ENCODE assay signal across 10 mouse cellular contexts in genomic region chr6:90624184-90624583, GRCm38 (mm10). TPM values are rescaled to one million over a fixed set of nuclear protein-coding genes. Genes with fewer than 3 reads are reported as not detected.
DNase-seq lines count a peak whose midpoint lies in the region; ATAC-seq and TF ChIP-seq lines count a peak whose summit lies in the region.
"Had no signal": no experiment of that assay in that cellular context is flagged by ENCODE, and none has a peak within 500 bp of the region (broad histone marks: within the 10 kb centered on the region; RNA-seq: fewer than 3 reads in every experiment).

No protein-coding gene starts in this region.

- H3K36me3 ChIP-seq in forebrain, embryonic 10.5 days (replicated peaks), result no peaks in the 10 kb centered on the region
- H3K36me3 ChIP-seq in forebrain, embryonic 14.5 days (ENCODE audit: control insufficient read depth, insufficient read depth, low read length), result no peaks in the 10 kb centered on the region
- no peaks in the 10 kb centered on the region for H3K36me3 ChIP-seq in heart, adult 2 months (ENCODE audit: control insufficient read depth, insufficient read depth, low read length)
- peaks cover 46% of the 10 kb centered on the region for H3K36me3 ChIP-seq in liver, embryonic 15.5 days (replicated peaks)
- no peaks in the 10 kb centered on the region; the same call in 1 of the 2 replicates for H3K36me3 ChIP-seq in hindbrain, embryonic 13.5 days

- H3K79me2 ChIP-seq in heart, adult 2 months (replicated peaks; ENCODE audit: control insufficient read depth, insufficient read depth, low read length), result no peaks in the 10 kb centered on the region

- DNase-seq in forebrain, embryonic 10.5 days (ENCODE audit: extremely low spot score, low spot score), result no peak
- no peak for DNase-seq in forebrain, embryonic 14.5 days (ENCODE audit: low spot score)
- peak; percentile 53 for DNase-seq in adipocyte (ENCODE audit: low spot score)
- DNase-seq in heart, adult 2 months, result peak; percentile 81 to 83
- DNase-seq in T-cell, adult 2 months (ENCODE audit: low spot score), result no peak
- DNase-seq in right cerebral cortex, postnatal 4 days, result no peak
- DNase-seq: right cerebral cortex, postnatal 25 days had no signal

- ATAC-seq in forebrain, embryonic 14.5 days, result no peak
- no peak for ATAC-seq in liver, embryonic 15.5 days (ENCODE audit: insufficient read depth)
- no peak for ATAC-seq in hindbrain, embryonic 13.5 days (ENCODE audit: low FRiP score)
- ATAC-seq: midbrain, embryonic 16.5 days had no signal

- H3K4me2 ChIP-seq in forebrain, embryonic 14.5 days (ENCODE audit: low read length), result no peak overlapping the region
- H3K4me2 ChIP-seq in liver, embryonic 15.5 days, result peak overlapping the region; percentile 73
- H3K4me2 ChIP-seq in hindbrain, embryonic 13.5 days, result no peak overlapping the region

- no peak for TF ChIP-seq POLR2A in heart, adult 2 months (IDR thresholded peaks at IDR 0.05; ENCODE audit: insufficient read depth, low read depth, low read length)

- H3K27me3 ChIP-seq in forebrain, embryonic 10.5 days (ENCODE audit: poor library complexity, severe bottlenecking), result no peaks in the 10 kb centered on the region
- H3K27me3 ChIP-seq in forebrain, embryonic 14.5 days (replicated peaks; ENCODE audit: control insufficient read depth, insufficient read depth, low read length), result no peaks in the 10 kb centered on the region
- H3K27me3 ChIP-seq in heart, adult 2 months (ENCODE audit: control insufficient read depth, insufficient read depth, low read length), result no peaks in the 10 kb centered on the region
- H3K27me3 ChIP-seq in liver, embryonic 15.5 days, result no peaks in the 10 kb centered on the region
- no peaks in the 10 kb centered on the region for H3K27me3 ChIP-seq in hindbrain, embryonic 13.5 days

- no peak overlapping the region for H3K4me3 ChIP-seq in forebrain, embryonic 10.5 days
- no peak overlapping the region for H3K4me3 ChIP-seq in forebrain, embryonic 14.5 days (ENCODE audit: low read depth, low read length)
- H3K4me3 ChIP-seq in heart, adult 2 months, result no peak overlapping the region
- peak overlapping the region; percentile 61 for H3K4me3 ChIP-seq in liver, embryonic 15.5 days (replicated peaks)
- H3K4me3 ChIP-seq in hindbrain, embryonic 13.5 days, result no peak overlapping the region

- 94% methylated on average over 6 of the region's 6 CpGs for WGBS in forebrain, embryonic 10.5 days
- WGBS in forebrain, embryonic 14.5 days, result 89% methylated on average over 6 of the region's 6 CpGs
- WGBS in heart, adult 2 months, result 60% methylated on average over 6 of the region's 6 CpGs
- 26% methylated on average over 6 of the region's 6 CpGs for WGBS in liver, embryonic 15.5 days (ENCODE audit: insufficient replicate concordance)
- WGBS in hindbrain, embryonic 13.5 days, result 89% methylated on average over 6 of the region's 6 CpGs

- TF ChIP-seq EP300 in heart, adult 2 months (IDR thresholded peaks at IDR 0.05; ENCODE audit: insufficient read depth, low read depth, low read length), result no peak

- H3K27ac ChIP-seq in forebrain, embryonic 10.5 days, result peak overlapping the region; percentile 26; the same call in 1 of the 2 replicates
- H3K27ac ChIP-seq in forebrain, embryonic 14.5 days (ENCODE audit: low read depth, low read length), result no peak overlapping the region
- H3K27ac ChIP-seq in heart, adult 2 months, result peak overlapping the region; percentile 32
- peak overlapping the region; percentile 97 for H3K27ac ChIP-seq in liver, embryonic 15.5 days (replicated peaks)
- no peak overlapping the region for H3K27ac ChIP-seq in hindbrain, embryonic 13.5 days

- TF ChIP-seq CTCF in heart, adult 2 months (IDR thresholded peaks at IDR 0.05), result no peak

- intact Hi-C loops in heart, adult 2 months (cut with DNase I), result loop anchor here (10.0 kb wide), 1 partner anchor 191 kb away; no protein-coding TSS in a partner anchor

- peaks cover 38% of the 10 kb centered on the region for H3K4me1 ChIP-seq in forebrain, embryonic 10.5 days
- no peaks in the 10 kb centered on the region for H3K4me1 ChIP-seq in forebrain, embryonic 14.5 days (ENCODE audit: control insufficient read depth, insufficient read depth, low read length)
- H3K4me1 ChIP-seq in heart, adult 2 months (ENCODE audit: control insufficient read depth, insufficient read depth, low read length), result peaks cover 8% of the 10 kb centered on the region
- H3K4me1 ChIP-seq in liver, embryonic 15.5 days (replicated peaks), result peaks cover 94% of the 10 kb centered on the region
- peaks cover 19% of the 10 kb centered on the region for H3K4me1 ChIP-seq in hindbrain, embryonic 13.5 days (replicated peaks)

- no peaks in the 10 kb centered on the region for H3K9me3 ChIP-seq in forebrain, embryonic 10.5 days
- no peaks in the 10 kb centered on the region for H3K9me3 ChIP-seq in forebrain, embryonic 14.5 days (replicated peaks; ENCODE audit: control insufficient read depth, low read length)
- no peaks in the 10 kb centered on the region for H3K9me3 ChIP-seq in liver, embryonic 15.5 days (replicated peaks)
- H3K9me3 ChIP-seq in hindbrain, embryonic 13.5 days, result no peaks in the 10 kb centered on the region

- no peak overlapping the region for H3K9ac ChIP-seq in forebrain, embryonic 14.5 days (ENCODE audit: low read length)
- H3K9ac ChIP-seq in heart, adult 2 months (ENCODE audit: low read depth, low read length), result no peak overlapping the region
- peak overlapping the region; percentile 78 for H3K9ac ChIP-seq in liver, embryonic 15.5 days
- H3K9ac ChIP-seq in hindbrain, embryonic 13.5 days, result no peak overlapping the region

RNA-seq across cellular contexts. Expression of gene Slc41a3, which starts 19.7 kb away (rescaled TPM):
- polyA plus RNA-seq in forebrain, embryonic 10.5 days (2016; fragmentation: Nextera tagmentation; extraction: Ambion mirVana), result 1.4 and 2.3 TPM in 2 replicates
- 2.0 and 2.1 TPM in 2 replicates for polyA plus RNA-seq in forebrain, embryonic 14.5 days (2014; fragmentation: Nextera tagmentation; extraction: Ambion mirVana)
- 100 to 1,000 TPM in 1 of 2 experiments, 10 to 100 TPM in 1; 91.9 to 139 TPM for total RNA-seq in heart, adult 2 months (2021)
- polyA plus RNA-seq in heart, adult 2 months (2012; rRNA removed), result 100 and 128 TPM in 2 replicates
- 41.3 and 46.3 TPM in 2 replicates for polyA plus RNA-seq in liver, embryonic 15.5 days (2015; fragmentation: Nextera tagmentation; extraction: Ambion mirVana)
- 5.1 and 5.5 TPM in 2 replicates for polyA plus RNA-seq in hindbrain, embryonic 13.5 days (2015; fragmentation: Nextera tagmentation; extraction: Ambion mirVana)

Comparison
In these comparisons a context has a peak if more than half of its experiments do, and no peak if none do; other contexts are left out.
1. H3K27ac ChIP-seq: peak in forebrain, embryonic 10.5 days (single experiment), heart, adult 2 months (single experiment) and liver, embryonic 15.5 days (single experiment); none in forebrain, embryonic 14.5 days (single experiment) and hindbrain, embryonic 13.5 days (single experiment).
2. DNase-seq: peak in adipocyte (single experiment) and heart, adult 2 months (2 of 2); none in forebrain, embryonic 10.5 days (single experiment), forebrain, embryonic 14.5 days (single experiment), T-cell, adult 2 months (single experiment) and right cerebral cortex, postnatal 4 days (single experiment).